Mouse (Mus musculus) intestine, embryonic 14.5 days (tissue): Measurements from ENCODE around the gene Defb5. TPM values are rescaled to one million over a fixed set of nuclear protein-coding genes. Genes with fewer than 3 reads are reported as not detected.

ENCODE experiments used
- polyA plus RNA-seq: library from polyadenylated mRNA; unstranded; fragments of >200 nt; fragmentation: Nextera tagmentation; extraction: Ambion mirVana; gene quantifications from 2 replicates; pipeline ENCODE4 v1.2.1, GENCODE M21; 2014

Defb5 gene
- polyA plus RNA-seq, 1 experiment from 2014 or later: not detected

Other genes with a start within 250 kb of the Defb5 start
- not detected in 2 replicates for gene Defb38, start 221.0 kb upstream of the Defb5 start, polyA plus RNA-seq
- not detected in 2 replicates for gene Defb39, start 182.8 kb upstream of the Defb5 start, polyA plus RNA-seq
- not detected in 2 replicates for gene Defb12, start 132.7 kb upstream of the Defb5 start, polyA plus RNA-seq
- gene Defb34, start 123.8 kb upstream of the Defb5 start, polyA plus RNA-seq: not detected in 2 replicates
- not detected in 2 replicates for gene Gm45826, start 106.8 kb upstream of the Defb5 start, polyA plus RNA-seq
- not detected in 2 replicates for gene Defb14, start 53.2 kb upstream of the Defb5 start, polyA plus RNA-seq
- gene Defb4, start 48.9 kb upstream of the Defb5 start, polyA plus RNA-seq: not detected in 2 replicates
- gene Defb6, start 22.1 kb upstream of the Defb5 start, polyA plus RNA-seq: not detected in 2 replicates
- gene Defb46, start 7.7 kb upstream of the Defb5 start, polyA plus RNA-seq: not detected in 2 replicates
- gene Defb3, start 45.8 kb downstream of the Defb5 start, polyA plus RNA-seq: not detected in 2 replicates
- not detected in 2 replicates for gene Defb8, start 200.0 kb downstream of the Defb5 start, polyA plus RNA-seq
- not detected in 2 replicates for gene Defb7, start 247.5 kb downstream of the Defb5 start, polyA plus RNA-seq